Mouse (Mus musculus): ENCODE data around the gene Pgm2l1. TPM values are rescaled to one million over a fixed set of nuclear protein-coding genes. Genes with fewer than 3 reads are reported as not detected.

The Pgm2l1 gene
- polyA plus RNA-seq, 1 experiment from 2014 or later, result 6.2 TPM

- WGBS, result 89% methylated on average over 8 of the region's 8 CpGs
- no peak overlapping the region for H3K4me3 ChIP-seq (ENCODE audit: low read depth, low read length)
- no peaks in the 10 kb centered on the region for H3K27me3 ChIP-seq (ENCODE audit: control insufficient read depth, insufficient read depth, low read length)
- H3K36me3 ChIP-seq (replicated peaks; ENCODE audit: control insufficient read depth, insufficient read depth, low read depth, low read length), result no peaks in the 10 kb centered on the region
- ATAC-seq (replicated peaks; ENCODE audit: insufficient number of reproducible peaks, low FRiP score, low TSS enrichment, low read depth) (no peak), DNase-seq (ENCODE audit: low spot score) (no peak)
- no peak overlapping the region for H3K27ac ChIP-seq (replicated peaks; ENCODE audit: low read depth, low read length)
- H3K9me3 ChIP-seq (replicated peaks; ENCODE audit: control insufficient read depth, low read length), result no peaks in the 10 kb centered on the region
- no peaks in the 10 kb centered on the region for H3K4me1 ChIP-seq (ENCODE audit: control insufficient read depth, insufficient read depth, low read length)
- H3K4me2 ChIP-seq (ENCODE audit: low read depth, low read length), result no peak overlapping the region
- H3K9ac ChIP-seq (replicated peaks; ENCODE audit: low read length), result no peak overlapping the region
Observed at GRCm38 (mm10) chr7:100316924-100317323, 89.7 kb downstream of the Pgm2l1 start.

GRCm38 (mm10) chr7:100317534-100317933 lies 90.3 kb downstream of the Pgm2l1 start:
- no peaks in the 10 kb centered on the region for H3K27me3 ChIP-seq (ENCODE audit: control insufficient read depth, insufficient read depth, low read length)
- H3K4me3 ChIP-seq (ENCODE audit: low read depth, low read length), result no peak overlapping the region
- ATAC-seq (replicated peaks; ENCODE audit: insufficient number of reproducible peaks, low FRiP score, low TSS enrichment, low read depth) (no peak), DNase-seq (ENCODE audit: low spot score) (no peak)
- no peaks in the 10 kb centered on the region for H3K9me3 ChIP-seq (replicated peaks; ENCODE audit: control insufficient read depth, low read length)
- no peak overlapping the region for H3K4me2 ChIP-seq (ENCODE audit: low read depth, low read length)
- H3K27ac ChIP-seq (replicated peaks; ENCODE audit: low read depth, low read length), result no peak overlapping the region
- no peaks in the 10 kb centered on the region for H3K4me1 ChIP-seq (ENCODE audit: control insufficient read depth, insufficient read depth, low read length)
- H3K36me3 ChIP-seq (replicated peaks; ENCODE audit: control insufficient read depth, insufficient read depth, low read depth, low read length), result no peaks in the 10 kb centered on the region
- 94% methylated on average over 5 of the region's 5 CpGs for WGBS
- no peak overlapping the region for H3K9ac ChIP-seq (replicated peaks; ENCODE audit: low read length)

- DNase-seq (ENCODE audit: low spot score) (no peak), ATAC-seq (replicated peaks; ENCODE audit: insufficient number of reproducible peaks, low FRiP score, low TSS enrichment, low read depth) (no peak)
- Histone ChIP-seq H3K36me3 (replicated peaks; ENCODE audit: control insufficient read depth, insufficient read depth, low read depth, low read length) (peaks cover under 1% of the 10 kb centered on the region; the same call in 1 of the 2 replicates), H3K27me3 (ENCODE audit: control insufficient read depth, insufficient read depth, low read length) (no peaks in the 10 kb centered on the region), H3K9me3 (replicated peaks; ENCODE audit: control insufficient read depth, low read length) (no peaks in the 10 kb centered on the region), H3K27ac (replicated peaks; ENCODE audit: low read depth, low read length) (no peak overlapping the region), H3K4me2 (ENCODE audit: low read depth, low read length) (no peak overlapping the region), H3K4me1 (ENCODE audit: control insufficient read depth, insufficient read depth, low read length) (no peaks in the 10 kb centered on the region), H3K4me3 (ENCODE audit: low read depth, low read length) (no peak overlapping the region), H3K9ac (replicated peaks; ENCODE audit: low read length) (no peak overlapping the region)
- 92% methylated on average over 3 of the region's 3 CpGs for WGBS
Observed at GRCm38 (mm10) chr7:100323721-100324120, 96.5 kb downstream of the Pgm2l1 start.

- Histone ChIP-seq H3K36me3 (replicated peaks; ENCODE audit: control insufficient read depth, insufficient read depth, low read depth, low read length) (peaks cover 4% of the 10 kb centered on the region), H3K9me3 (replicated peaks; ENCODE audit: control insufficient read depth, low read length) (no peaks in the 10 kb centered on the region)
- peak; percentile 54 for DNase-seq (ENCODE audit: low spot score)
Observed at GRCm38 (mm10) chr7:100325482-100325881, 98.3 kb downstream of the Pgm2l1 start.

GRCm38 (mm10) chr7:100327514-100327913 lies 100.3 kb downstream of the Pgm2l1 start:
- peaks cover 4% of the 10 kb centered on the region for H3K36me3 ChIP-seq (replicated peaks; ENCODE audit: control insufficient read depth, insufficient read depth, low read depth, low read length)
- WGBS, result 88% methylated on average over 7 of the region's 7 CpGs

More at GRCm38 (mm10) chr7:100325482-100325881, 98.3 kb downstream of the Pgm2l1 start:
- Histone ChIP-seq H3K27ac (replicated peaks; ENCODE audit: low read depth, low read length) (no peak overlapping the region), H3K4me3 (ENCODE audit: low read depth, low read length) (no peak overlapping the region), H3K9ac (replicated peaks; ENCODE audit: low read length) (no peak overlapping the region), H3K4me2 (ENCODE audit: low read depth, low read length) (no peak overlapping the region), H3K27me3 (ENCODE audit: control insufficient read depth, insufficient read depth, low read length) (no peaks in the 10 kb centered on the region), H3K4me1 (ENCODE audit: control insufficient read depth, insufficient read depth, low read length) (no peaks in the 10 kb centered on the region)
- no peak for ATAC-seq (replicated peaks; ENCODE audit: insufficient number of reproducible peaks, low FRiP score, low TSS enrichment, low read depth)
- WGBS, result 82% methylated on average over 6 of the region's 6 CpGs

More at GRCm38 (mm10) chr7:100327514-100327913, 100.3 kb downstream of the Pgm2l1 start:
- Histone ChIP-seq H3K4me2 (ENCODE audit: low read depth, low read length) (no peak overlapping the region), H3K27ac (replicated peaks; ENCODE audit: low read depth, low read length) (no peak overlapping the region), H3K4me3 (ENCODE audit: low read depth, low read length) (no peak overlapping the region), H3K9ac (replicated peaks; ENCODE audit: low read length) (no peak overlapping the region), H3K27me3 (ENCODE audit: control insufficient read depth, insufficient read depth, low read length) (no peaks in the 10 kb centered on the region), H3K9me3 (replicated peaks; ENCODE audit: control insufficient read depth, low read length) (no peaks in the 10 kb centered on the region), H3K4me1 (ENCODE audit: control insufficient read depth, insufficient read depth, low read length) (no peaks in the 10 kb centered on the region)
- ATAC-seq (replicated peaks; ENCODE audit: insufficient number of reproducible peaks, low FRiP score, low TSS enrichment, low read depth) (no peak), DNase-seq (ENCODE audit: low spot score) (no peak)

Other genes with a start within 250 kb of the Pgm2l1 start
- gene Rnf169, start 246.9 kb upstream of the Pgm2l1 start, polyA plus RNA-seq (2014; fragmentation: Nextera tagmentation; extraction: Ambion mirVana), result 6.9 and 7.4 TPM in 2 replicates
- 0.49 and 1.3 TPM in 2 replicates for gene Chrdl2, start 221.2 kb upstream of the Pgm2l1 start, polyA plus RNA-seq (2014; fragmentation: Nextera tagmentation; extraction: Ambion mirVana)
- 99.9 and 110 TPM in 2 replicates for gene Pold3, start 105.8 kb upstream of the Pgm2l1 start, polyA plus RNA-seq (2014; fragmentation: Nextera tagmentation; extraction: Ambion mirVana)
- gene Lipt2, start 68.1 kb upstream of the Pgm2l1 start, polyA plus RNA-seq (2014; fragmentation: Nextera tagmentation; extraction: Ambion mirVana), result 26.4 and 34.9 TPM in 2 replicates
- gene Kcne3, start 50.9 kb upstream of the Pgm2l1 start, polyA plus RNA-seq (2014; fragmentation: Nextera tagmentation; extraction: Ambion mirVana), result 13.7 and 16.9 TPM in 2 replicates
- gene P4ha3, start 58.1 kb downstream of the Pgm2l1 start, polyA plus RNA-seq (2014; fragmentation: Nextera tagmentation; extraction: Ambion mirVana), result 10.2 and 11.4 TPM in 2 replicates
- 32.4 and 32.8 TPM in 2 replicates for gene C2cd3, start 144.8 kb downstream of the Pgm2l1 start, polyA plus RNA-seq (2014; fragmentation: Nextera tagmentation; extraction: Ambion mirVana)
- 68.9 and 69.9 TPM in 2 replicates for gene Ppme1, start 144.9 kb downstream of the Pgm2l1 start, polyA plus RNA-seq (2014; fragmentation: Nextera tagmentation; extraction: Ambion mirVana)
- not detected in 2 replicates for gene Ucp3, start 245.6 kb downstream of the Pgm2l1 start, polyA plus RNA-seq (2014; fragmentation: Nextera tagmentation; extraction: Ambion mirVana)

Measured in embryonic facial prominence, embryonic 11.5 days (tissue).